Mouse (Mus musculus): ENCODE measurements around the gene Mef2a.

- TF ChIP-seq POLR2A (IDR thresholded peaks at IDR 0.05; ENCODE audit: low read depth, low read length) (no peak), CTCF (IDR thresholded peaks at IDR 0.05; ENCODE audit: borderline replicate concordance, insufficient read depth, low read length) (no peak)
These were observed 576 bp downstream of the Mef2a start for GRCm38 (mm10) chr7:67371891-67372672.

Data from embryonic fibroblast, embryonic 13.5 days (primary cell).